Mouse (Mus musculus) heart, postnatal 0 days (tissue): ENCODE results near the gene Gm527. TPM values are rescaled to one million over a fixed set of nuclear protein-coding genes. Genes with fewer than 3 reads are reported as not detected.

Source experiments
- ATAC-seq: fragments of 200-750 bp; cut with Nextera tagmentation; 2 replicates; pipeline ENCODE4 v1.8.0; 2017; ENCODE audit warnings: low read depth, moderate number of reproducible peaks, moderate library complexity; ENCODE audit not compliant: insufficient read depth
- DNase-seq: peaks from one replicate; pipeline ENCODE4 v3.0.0-alpha.2; 2016; ENCODE audit warnings: low spot score
- H3K27ac ChIP-seq: fragments of 300-500 bp; sonication (generic); 2 replicates; pipeline ENCODE4 v1.5.1; 2014; ENCODE audit warnings: low read depth, mild to moderate bottlenecking
- H3K27me3 ChIP-seq: fragments of 300-500 bp; sonication (generic); 2 replicates; pipeline ENCODE4 v1.6.1; 2014; ENCODE audit warnings: low read length, mixed read lengths; ENCODE audit not compliant: control insufficient read depth, insufficient read depth
- H3K36me3 ChIP-seq: fragments of 300-500 bp; sonication (generic); replicated peaks from 2 replicates; pipeline ENCODE4 v1.6.1; 2014; ENCODE audit warnings: low read length, mixed read lengths; ENCODE audit not compliant: control insufficient read depth, insufficient read depth
- H3K4me1 ChIP-seq: fragments of 300-500 bp; sonication (generic); 2 replicates; pipeline ENCODE4 v1.6.1; 2014; ENCODE audit warnings: antibody characterized with exemption; ENCODE audit not compliant: control insufficient read depth, insufficient read depth
- H3K4me2 ChIP-seq: fragments of 300-500 bp; sonication (generic); 2 replicates; pipeline ENCODE4 v1.6.1; 2014; ENCODE audit warnings: low read depth, mild to moderate bottlenecking, low read length, moderate library complexity
- H3K4me3 ChIP-seq: fragments of 300-500 bp; sonication (generic); 2 replicates; pipeline ENCODE4 v1.5.1; 2014; ENCODE audit warnings: low read depth, low read length
- H3K9ac ChIP-seq: fragments of 300-500 bp; sonication (generic); replicated peaks from 2 replicates; pipeline ENCODE4 v1.6.1; 2014; ENCODE audit warnings: low read depth, low read length, mixed read lengths
- H3K9me3 ChIP-seq: fragments of 300-500 bp; sonication (generic); replicated peaks from 2 replicates; pipeline ENCODE4 v1.6.1; 2016; ENCODE audit warnings: low read length; ENCODE audit not compliant: control insufficient read depth
- CTCF ChIP-seq: IDR thresholded peaks from 2 replicates; pipeline ENCODE4 v1.5.1; 2016; ENCODE audit warnings: antibody characterized with exemption, control low read depth, low read depth
- EP300 ChIP-seq: IDR thresholded peaks from 2 replicates; pipeline ENCODE4 v1.6.1; 2016; ENCODE audit warnings: antibody characterized with exemption, low read depth
- WGBS: fragments of 180-500 bp; shearing (Covaris S2); extraction: QIAGEN DNeasy Blood & Tissue Kit; methylation state at CpG from one replicate; pipeline ENCODE4 v1.1.7; 2014; 5-methylcytosine and 5-hydroxymethylcytosine counted together
- polyA plus RNA-seq: library from polyadenylated mRNA; unstranded; fragments of >200 nt; fragmentation: Nextera tagmentation; extraction: Ambion mirVana; gene quantifications from 2 replicates; pipeline ENCODE4 v1.2.1, GENCODE M21; 2015
- total RNA-seq: library from RNA; depleted of rRNA; stranded (reverse); fragments of >200 nt; gene quantifications from 2 replicates; pipeline ENCODE4 v1.2.3, GENCODE M21; 2014; ENCODE audit warnings: low replicate concordance; rRNA removed

The Gm527 gene
- total and polyA plus RNA-seq, 2 experiments from 2014 or later = 1.1 to 1.6 TPM

DNA sequence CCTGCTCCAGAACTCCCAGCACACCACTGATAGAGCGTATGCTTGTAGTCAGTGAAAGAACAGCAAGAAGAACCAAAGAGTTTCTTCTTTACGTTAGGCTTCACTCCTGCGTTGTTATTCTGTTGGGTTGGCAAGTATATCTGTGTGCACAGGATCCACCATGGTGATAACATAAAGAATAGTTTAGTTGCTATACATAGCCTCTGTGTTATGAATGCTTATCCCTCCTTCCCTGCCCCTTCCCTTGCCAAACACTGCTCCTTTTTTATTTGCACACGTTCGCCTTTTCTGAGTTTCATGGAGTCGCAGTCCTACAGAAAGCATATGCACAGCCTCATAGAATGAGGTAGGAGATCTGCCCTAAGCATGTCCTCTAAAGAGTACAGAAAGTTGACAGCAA lies 54.4 kb downstream of the Gm527 start:
- H3K27ac ChIP-seq = no peak overlapping the region
- H3K27me3 ChIP-seq = no peaks in the 10 kb centered on the region
- TF ChIP-seq EP300 (no peak), CTCF (no peak)
- WGBS = 43% methylated on average over 6 of the region's 6 CpGs
- no peak overlapping the region for H3K4me3 ChIP-seq
- no peaks in the 10 kb centered on the region for H3K9me3 ChIP-seq
- H3K4me2 ChIP-seq = no peak overlapping the region
- peaks cover 22% of the 10 kb centered on the region for H3K4me1 ChIP-seq
- DNase-seq (no peak), ATAC-seq (no peak)
- no peak overlapping the region for H3K9ac ChIP-seq
- peaks cover 5% of the 10 kb centered on the region; the same call in 1 of the 2 replicates for H3K36me3 ChIP-seq

Other genes starting within 250 kb of the Gm527 start
- 9.5 and 13.5 TPM in 2 replicates for gene Klhl28, start 47.6 kb downstream of the Gm527 start, total RNA-seq
- gene Klhl28, start 47.6 kb downstream of the Gm527 start, polyA plus RNA-seq = 9.2 and 9.7 TPM in 2 replicates
- gene Togaram1, start 47.9 kb downstream of the Gm527 start, total RNA-seq = 15.3 and 18.5 TPM in 2 replicates
- 9.5 and 10.7 TPM in 2 replicates for gene Togaram1, start 47.9 kb downstream of the Gm527 start, polyA plus RNA-seq
- gene Prpf39, start 118.4 kb downstream of the Gm527 start, total RNA-seq = 19.4 and 20.8 TPM in 2 replicates
- gene Prpf39, start 118.4 kb downstream of the Gm527 start, polyA plus RNA-seq = 18.1 and 20.0 TPM in 2 replicates
- 200 and 520 TPM in 2 replicates for gene Fkbp3, start 156.1 kb downstream of the Gm527 start, total RNA-seq
- gene Fkbp3, start 156.1 kb downstream of the Gm527 start, polyA plus RNA-seq = 604 and 668 TPM in 2 replicates
- gene Fancm, start 157.7 kb downstream of the Gm527 start, total RNA-seq = 4.6 and 7.6 TPM in 2 replicates
- gene Fancm, start 157.7 kb downstream of the Gm527 start, polyA plus RNA-seq = 4.5 and 5.0 TPM in 2 replicates